Comparison of ENCODE assay signal across 23 mouse cellular contexts in genomic region chr4:96979876-96980275, GRCm38 (mm10).
A peak's percentile ranks its signal among the peaks of the same experiment; 100 is the strongest.
DNase-seq lines count a peak whose midpoint lies in the region; ATAC-seq lines count a peak whose summit lies in the region.
"Had no signal": no experiment of that assay in that cellular context is flagged by ENCODE, and none has a peak within 500 bp of the region (broad histone marks: within the 10 kb centered on the region; RNA-seq: fewer than 3 reads in every experiment).

No protein-coding gene starts in this region.

- peak; percentile 79 for ATAC-seq in forebrain, embryonic 15.5 days (replicated peaks)
- peak; percentile 54; the same call in 1 of the 2 replicates for ATAC-seq in neural tube, embryonic 14.5 days (ENCODE audit: low read depth)
- ATAC-seq in neural tube, embryonic 15.5 days (ENCODE audit: low FRiP score), result no peak
- ATAC-seq: activated CD4-positive, CD25-positive, alpha-beta regulatory T cell, adult 4 months; intestine, postnatal 0 days had no signal

- no peaks in the 10 kb centered on the region for H3K27me3 ChIP-seq in forebrain, embryonic 15.5 days
- H3K27me3 ChIP-seq in forebrain, embryonic 10.5 days (ENCODE audit: poor library complexity, severe bottlenecking), result no peaks in the 10 kb centered on the region
- H3K27me3 ChIP-seq in neural tube, embryonic 14.5 days (ENCODE audit: control insufficient read depth, insufficient read depth, low read length), result no peaks in the 10 kb centered on the region
- no peaks in the 10 kb centered on the region for H3K27me3 ChIP-seq in neural tube, embryonic 15.5 days (replicated peaks)
- H3K27me3 ChIP-seq: heart, embryonic 13.5 days; hindbrain, embryonic 12.5 days; hindbrain, embryonic 15.5 days had no signal

- peaks cover 19% of the 10 kb centered on the region for H3K4me1 ChIP-seq in forebrain, embryonic 15.5 days
- no peaks in the 10 kb centered on the region for H3K4me1 ChIP-seq in forebrain, embryonic 10.5 days
- H3K4me1 ChIP-seq in neural tube, embryonic 14.5 days (ENCODE audit: control insufficient read depth, insufficient read depth, low read length), result no peaks in the 10 kb centered on the region
- no peaks in the 10 kb centered on the region for H3K4me1 ChIP-seq in neural tube, embryonic 15.5 days
- H3K4me1 ChIP-seq: heart, embryonic 10.5 days; heart, embryonic 13.5 days; hindbrain, embryonic 12.5 days; hindbrain, embryonic 15.5 days had no signal

- no peaks in the 10 kb centered on the region for H3K36me3 ChIP-seq in forebrain, embryonic 15.5 days
- no peaks in the 10 kb centered on the region for H3K36me3 ChIP-seq in forebrain, embryonic 10.5 days (replicated peaks)
- no peaks in the 10 kb centered on the region for H3K36me3 ChIP-seq in neural tube, embryonic 14.5 days (ENCODE audit: control insufficient read depth, insufficient read depth, low read length)
- H3K36me3 ChIP-seq in neural tube, embryonic 15.5 days, result no peaks in the 10 kb centered on the region
- H3K36me3 ChIP-seq: heart, embryonic 10.5 days; heart, embryonic 13.5 days; hindbrain, embryonic 12.5 days; hindbrain, embryonic 15.5 days had no signal

- H3K9ac ChIP-seq in forebrain, embryonic 15.5 days (replicated peaks), result no peak overlapping the region
- no peak overlapping the region for H3K9ac ChIP-seq in neural tube, embryonic 14.5 days (replicated peaks; ENCODE audit: low read depth, low read length)
- no peak overlapping the region for H3K9ac ChIP-seq in neural tube, embryonic 15.5 days (replicated peaks)
- H3K9ac ChIP-seq: heart, embryonic 13.5 days; hindbrain, embryonic 12.5 days; hindbrain, embryonic 15.5 days had no signal

- DNase-seq in cerebellum, postnatal 10 days, result peak; percentile 7 to 15
- no peak for DNase-seq in cerebellum, adult 9-11 months
- DNase-seq in forebrain, embryonic 10.5 days (ENCODE audit: extremely low spot score, low spot score), result no peak
- no peak for DNase-seq in lung, adult 18-20 months
- no peak for DNase-seq in spleen, adult 18-20 months
- DNase-seq: adrenal gland, adult 8-10 months; adrenal gland, postnatal 25 days; cerebellum, adult 11 months; cerebellum, adult 2 months; cerebellum, postnatal 14 days; gastrocnemius, postnatal 10 days; gastrocnemius, postnatal 36 days; heart, adult 2 months; heart, postnatal 14 days had no signal

- no peak overlapping the region for H3K4me3 ChIP-seq in forebrain, embryonic 15.5 days
- no peak overlapping the region for H3K4me3 ChIP-seq in forebrain, embryonic 10.5 days
- H3K4me3 ChIP-seq in neural tube, embryonic 14.5 days (ENCODE audit: low read depth, low read length), result no peak overlapping the region
- no peak overlapping the region for H3K4me3 ChIP-seq in neural tube, embryonic 15.5 days (replicated peaks)
- H3K4me3 ChIP-seq: heart, adult 2 months; heart, embryonic 10.5 days; heart, embryonic 13.5 days; hindbrain, embryonic 12.5 days; hindbrain, embryonic 15.5 days had no signal

- peak overlapping the region; percentile 69 for H3K27ac ChIP-seq in forebrain, embryonic 15.5 days (replicated peaks)
- H3K27ac ChIP-seq in forebrain, embryonic 10.5 days, result no peak overlapping the region
- H3K27ac ChIP-seq in neural tube, embryonic 14.5 days (ENCODE audit: low read depth, low read length), result 0 out of 2 replicates have a peak overlapping the region, but pooled peaks have one; percentile 28
- no peak overlapping the region for H3K27ac ChIP-seq in neural tube, embryonic 15.5 days (replicated peaks)
- H3K27ac ChIP-seq: heart, adult 2 months; heart, embryonic 10.5 days; heart, embryonic 13.5 days; hindbrain, embryonic 12.5 days; hindbrain, embryonic 15.5 days had no signal

- H3K9me3 ChIP-seq in forebrain, embryonic 15.5 days, result no peaks in the 10 kb centered on the region
- H3K9me3 ChIP-seq in forebrain, embryonic 10.5 days, result no peaks in the 10 kb centered on the region
- H3K9me3 ChIP-seq in neural tube, embryonic 14.5 days (ENCODE audit: control insufficient read depth, low read length), result no peaks in the 10 kb centered on the region
- no peaks in the 10 kb centered on the region for H3K9me3 ChIP-seq in neural tube, embryonic 15.5 days (replicated peaks)
- H3K9me3 ChIP-seq: heart, embryonic 10.5 days; heart, embryonic 13.5 days; hindbrain, embryonic 12.5 days; hindbrain, embryonic 15.5 days had no signal

- 44% methylated on average over 3 of the region's 3 CpGs for WGBS in forebrain, embryonic 15.5 days
- WGBS in forebrain, embryonic 10.5 days, result 86% methylated on average over 3 of the region's 3 CpGs
- WGBS in neural tube, embryonic 14.5 days, result 57% methylated on average over 3 of the region's 3 CpGs
- 65% methylated on average over 3 of the region's 3 CpGs for WGBS in neural tube, embryonic 15.5 days

- H3K4me2 ChIP-seq in forebrain, embryonic 15.5 days (replicated peaks), result no peak overlapping the region
- no peak overlapping the region for H3K4me2 ChIP-seq in neural tube, embryonic 14.5 days (ENCODE audit: low read depth, low read length)
- H3K4me2 ChIP-seq in neural tube, embryonic 15.5 days, result no peak overlapping the region
- H3K4me2 ChIP-seq: heart, embryonic 13.5 days; hindbrain, embryonic 12.5 days; hindbrain, embryonic 15.5 days had no signal

Comparison
In these comparisons a context has a peak if more than half of its experiments do, and no peak if none do; other contexts are left out.
1. DNase-seq: peak in cerebellum, postnatal 10 days (2 of 2); none in cerebellum, adult 9-11 months (single experiment), forebrain, embryonic 10.5 days (single experiment), lung, adult 18-20 months (0 of 2) and spleen, adult 18-20 months (0 of 2).
2. H3K27ac ChIP-seq: peak in forebrain, embryonic 15.5 days (single experiment) and neural tube, embryonic 14.5 days (single experiment); none in forebrain, embryonic 10.5 days (single experiment) and neural tube, embryonic 15.5 days (single experiment).